Mouse (Mus musculus): Measurements from ENCODE around the gene Chd1l. TPM values are rescaled to one million over a fixed set of nuclear protein-coding genes. Genes with fewer than 3 reads are reported as not detected.

The Chd1l gene
- total RNA-seq (2021): 10 to 100 TPM in 1 of 2 experiments, 1 to 10 TPM in 1; 9.6 to 10.4 TPM
- long read RNA-seq, experiment 1, partial matches to known transcripts: 2 of 10 reads
- long read RNA-seq, experiment 1, other reads (novel, unspliced or antisense): 7 of 10 reads
- long read RNA-seq, experiment 2, partial matches to known transcripts: 2 of 7 reads
- long read RNA-seq, experiment 2, other reads (novel, unspliced or antisense): 1 of 7 reads

DNA sequence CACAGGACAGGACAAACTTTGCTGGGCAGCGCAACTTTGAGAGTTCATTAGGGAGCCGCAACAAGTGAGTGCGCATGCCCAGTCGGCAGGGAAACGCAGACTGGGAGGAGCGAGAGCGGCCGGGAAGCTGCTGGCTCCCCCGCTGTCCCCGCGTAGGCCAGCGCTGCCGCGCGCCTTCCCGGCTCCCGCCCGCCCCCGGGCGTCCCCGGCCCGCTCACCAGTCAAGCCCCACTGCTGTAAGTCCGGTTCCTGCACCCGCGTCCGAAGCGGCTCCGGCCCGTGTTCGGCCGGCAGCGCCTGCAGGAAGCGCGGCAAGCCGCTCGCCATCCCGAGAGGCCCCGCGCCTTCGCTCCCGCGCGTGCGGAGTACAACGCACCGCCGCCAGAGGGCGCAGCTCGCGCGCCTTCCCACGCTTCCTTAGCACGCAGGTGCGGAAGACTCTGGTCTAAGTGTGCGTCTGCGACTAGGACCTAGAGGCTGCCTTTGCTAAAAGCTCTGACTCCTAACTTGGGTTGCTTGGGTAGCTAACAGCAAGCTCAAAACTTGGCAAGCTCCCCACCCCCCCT is at the start of gene Chd1l:
TSS of gene Chd1l (minus strand) at position 359 of the 566 bp plus-strand sequence.
- intact Hi-C loops (cut with DNase I): loop anchor here (2.0 kb wide), 1 partner anchor 47 kb away; no protein-coding TSS in a partner anchor

DNA sequence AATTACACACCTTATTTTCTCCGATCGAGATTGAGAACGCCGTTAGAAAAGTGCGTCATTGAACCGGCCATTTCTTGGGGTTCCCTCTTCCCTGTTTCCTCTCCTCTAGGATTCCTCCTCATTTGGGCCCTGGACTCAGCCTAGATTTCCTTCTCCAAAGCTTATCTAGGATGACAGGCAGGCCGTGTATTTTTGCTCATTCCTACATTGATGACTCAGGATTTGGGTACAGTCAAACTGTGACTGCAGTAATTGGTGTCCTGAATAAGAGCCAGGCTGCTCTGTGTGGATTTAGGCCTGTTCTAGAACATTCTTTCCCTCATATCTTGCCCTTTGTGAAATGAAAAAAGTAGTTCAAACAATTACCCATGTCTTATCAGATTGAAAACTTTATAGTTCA is 49.7 kb upstream of the Chd1l start:
- intact Hi-C loops (cut with DNase I): no loop called here
- no peak for DNase-seq

More for the DNA sequence above, at the start of gene Chd1l:
- peak; percentile 87 to 92 for DNase-seq

DNA sequence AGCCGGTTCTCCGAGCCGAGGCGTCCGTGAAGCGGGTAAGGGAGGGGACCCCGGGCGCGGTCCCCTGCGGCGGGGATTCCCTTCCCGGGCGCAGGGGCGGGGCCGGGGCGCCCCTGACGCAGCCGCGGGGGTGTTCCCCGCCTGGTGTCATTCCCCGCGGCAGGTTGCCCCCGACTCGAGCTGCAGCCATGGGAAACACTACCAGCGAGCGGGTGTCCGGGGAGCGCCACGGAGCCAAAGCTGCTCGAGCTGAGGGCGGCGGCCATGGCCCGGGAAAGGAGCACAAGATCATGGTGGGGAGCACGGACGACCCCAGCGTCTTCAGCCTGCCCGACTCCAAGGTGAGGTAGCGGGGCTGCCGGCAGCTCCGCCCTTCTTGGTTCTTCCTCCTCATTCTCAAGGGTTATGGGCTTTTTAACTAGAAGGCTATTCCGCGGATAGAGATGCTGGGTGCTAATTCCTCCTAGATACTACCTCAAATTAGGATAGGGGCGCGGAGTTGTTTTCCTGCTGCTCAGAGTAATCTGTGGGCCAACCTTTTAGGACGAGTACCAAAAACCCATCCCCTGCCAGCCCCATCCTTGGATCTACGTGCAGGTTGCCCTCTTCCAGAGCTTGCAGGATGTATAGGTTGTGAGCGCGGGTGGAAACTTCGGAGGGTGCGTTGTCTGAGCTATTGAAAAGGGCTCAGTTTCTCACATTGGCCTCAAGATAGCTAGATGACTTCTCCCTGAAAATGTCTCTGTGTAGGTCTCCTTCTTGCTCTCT is 48.6 kb upstream of the Chd1l start:
- intact Hi-C loops (cut with DNase I): no loop called here
- peak in 1 of 2 experiments; percentile 57 for DNase-seq

DNA sequence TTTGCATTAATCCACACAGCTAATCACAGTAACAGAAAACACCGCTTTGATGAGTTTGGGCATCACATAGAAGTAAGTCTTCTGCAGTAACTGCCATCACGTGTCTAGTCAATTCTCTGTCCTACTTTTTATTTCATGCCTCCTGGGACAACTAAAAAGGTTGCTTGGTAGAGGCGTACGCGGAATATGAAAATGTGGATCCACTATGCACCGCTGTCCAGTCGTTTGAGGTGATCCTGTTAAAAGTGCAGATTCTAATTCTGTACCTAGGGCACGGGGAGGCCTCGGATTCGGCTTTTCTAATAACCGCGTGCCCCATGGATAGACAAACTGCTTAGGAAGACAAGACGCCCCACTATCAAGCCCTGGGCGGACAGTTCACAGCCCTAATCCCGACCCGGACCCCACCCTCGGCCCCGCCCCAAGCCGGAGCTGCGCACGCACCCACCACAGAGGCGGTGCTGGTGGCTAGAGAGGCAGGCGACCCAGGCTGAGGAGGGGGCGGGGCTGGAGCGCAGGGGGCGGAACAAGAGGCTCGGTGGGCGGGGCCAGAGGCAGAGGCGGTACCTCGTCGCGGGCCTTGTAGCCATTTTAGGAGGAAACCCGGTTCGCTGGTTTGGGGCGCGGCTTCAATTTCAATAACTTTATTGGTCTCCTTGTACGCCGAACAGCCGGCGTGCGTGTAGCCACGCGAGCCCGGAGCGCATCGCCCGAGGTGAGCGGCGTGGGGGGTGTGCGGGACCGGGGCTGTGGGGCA is 47.8 kb upstream of the Chd1l start, which contains the start of gene Prkab2:
TSS of gene Prkab2 (plus strand) at position 539 of the 757 bp plus-strand sequence.
- peak; percentile 99 for DNase-seq
- intact Hi-C loops (cut with DNase I): loop anchor here (2.0 kb wide), 1 partner anchor 47 kb away; the partner anchor contains the start of gene Chd1l

DNA sequence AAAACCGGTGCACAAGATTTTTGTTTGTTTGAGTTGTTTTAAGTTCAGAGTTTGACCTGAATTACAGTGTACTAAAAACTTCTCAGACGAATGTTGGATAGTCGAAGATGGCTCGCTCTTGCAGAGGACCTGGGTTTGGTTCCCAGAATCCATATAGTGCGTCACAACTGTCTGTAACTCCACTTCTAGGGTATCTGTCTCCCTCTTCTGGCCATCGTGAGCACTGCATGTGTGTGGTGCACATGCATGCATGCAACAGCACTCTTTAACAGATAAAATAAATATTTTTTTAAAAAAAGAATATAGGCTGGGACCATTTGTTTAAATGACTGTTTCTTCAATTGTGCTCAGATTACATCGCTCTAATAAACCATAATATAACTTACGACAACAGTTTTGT is 44.9 kb upstream of the Chd1l start:
- intact Hi-C loops (cut with DNase I): no loop called here
- no peak for DNase-seq

DNA sequence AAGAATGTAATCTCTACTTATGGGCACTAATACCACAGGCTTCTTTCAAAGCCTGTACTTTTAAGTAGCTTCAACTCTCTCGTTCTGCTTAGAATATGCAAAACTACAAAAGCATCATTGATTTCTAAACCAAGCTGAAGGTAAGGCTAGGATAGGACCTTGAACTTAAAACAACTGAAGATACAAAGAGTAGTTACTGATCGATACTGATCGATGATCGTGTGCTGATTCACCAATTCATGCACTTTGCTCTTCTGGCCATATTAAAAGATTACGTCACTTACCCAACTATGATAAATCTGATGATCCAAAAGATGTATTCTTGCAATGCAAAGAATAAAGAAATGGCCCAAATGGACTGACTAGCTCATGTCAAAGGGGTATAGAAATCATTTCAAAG is 43.8 kb upstream of the Chd1l start:
- intact Hi-C loops (cut with DNase I): no loop called here
- no peak for DNase-seq

DNA sequence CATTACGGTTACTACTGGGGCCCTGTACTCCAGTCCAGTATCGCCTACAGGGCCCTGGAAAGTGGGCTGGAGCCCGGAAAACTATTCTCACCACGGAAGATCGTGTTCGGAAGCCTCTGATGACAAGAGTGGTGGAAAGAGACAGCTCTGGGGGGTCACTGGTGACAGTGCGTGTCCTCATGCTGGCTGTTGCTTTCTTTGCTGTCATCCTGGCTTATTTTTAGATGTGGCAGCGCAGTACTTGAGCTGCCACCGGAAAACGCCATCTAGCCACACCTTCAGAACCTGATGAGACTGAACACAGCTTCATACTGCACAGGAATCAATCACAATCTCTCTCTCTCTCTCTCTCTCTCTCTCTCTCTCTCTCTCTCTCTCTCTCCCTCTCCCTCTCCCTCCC is 41.6 kb upstream of the Chd1l start:
- intact Hi-C loops (cut with DNase I): no loop called here

DNA sequence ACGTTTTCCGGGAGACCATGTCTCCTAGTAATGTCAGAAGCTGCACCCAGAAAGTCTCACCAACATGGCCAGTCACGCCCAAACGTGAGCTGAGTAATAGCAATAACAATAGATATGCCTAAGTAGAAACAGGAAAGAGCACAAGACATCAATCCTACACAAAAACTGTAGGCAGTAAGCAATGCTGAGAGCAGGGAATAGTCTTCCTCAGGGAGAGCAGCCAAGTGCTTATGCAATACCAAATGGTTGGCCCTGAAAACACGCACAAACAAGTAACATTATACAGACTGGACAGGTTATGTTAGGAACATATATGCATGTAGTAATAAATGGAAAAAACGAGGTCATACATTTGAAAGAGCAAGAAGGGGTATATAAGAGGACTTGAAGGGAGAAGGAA is 39.5 kb upstream of the Chd1l start:
- intact Hi-C loops (cut with DNase I): no loop called here
- DNase-seq: no peak

More for the DNA sequence above, 41.6 kb upstream of the Chd1l start:
- DNase-seq: no peak

DNA sequence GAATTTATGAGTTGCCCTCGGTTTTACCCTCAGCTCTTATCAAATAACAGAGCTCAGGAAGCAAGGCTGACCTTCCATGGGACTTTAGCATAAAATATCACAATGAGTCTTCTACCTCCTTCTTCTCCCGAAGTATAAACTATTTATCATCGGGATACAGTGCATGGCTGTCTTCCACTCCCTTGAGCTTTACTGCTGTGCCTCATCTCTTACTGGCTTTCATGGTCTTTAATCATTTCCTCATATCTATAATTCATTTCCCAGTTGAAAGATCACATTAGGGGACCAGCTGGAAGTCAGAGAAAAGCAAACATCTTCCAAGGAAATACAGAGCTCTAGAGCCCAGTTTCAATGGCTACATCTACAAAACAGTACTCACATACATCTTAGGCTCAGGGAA is 39.0 kb upstream of the Chd1l start:
- intact Hi-C loops (cut with DNase I): no loop called here
- no peak for DNase-seq

DNA sequence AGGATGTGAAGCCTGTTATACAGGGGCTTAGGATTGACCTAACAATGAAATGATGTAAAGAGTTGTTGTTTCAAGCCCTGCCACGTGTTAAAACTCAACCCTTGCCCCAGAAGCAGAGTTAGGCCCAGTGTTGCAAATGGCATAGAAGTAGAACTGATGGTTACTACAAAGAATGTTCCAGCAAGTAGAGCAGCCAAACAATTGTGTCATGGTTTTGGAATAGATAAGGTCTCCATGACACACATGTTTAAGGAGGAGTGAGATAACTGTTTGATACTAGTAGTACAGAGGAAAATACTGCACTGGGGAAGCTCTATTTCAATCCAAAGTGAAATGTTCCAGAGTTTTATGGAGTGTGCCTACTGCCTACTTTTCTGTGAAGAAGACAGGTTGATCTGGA is 38.5 kb upstream of the Chd1l start:
- intact Hi-C loops (cut with DNase I): no loop called here
- no peak for DNase-seq

DNA sequence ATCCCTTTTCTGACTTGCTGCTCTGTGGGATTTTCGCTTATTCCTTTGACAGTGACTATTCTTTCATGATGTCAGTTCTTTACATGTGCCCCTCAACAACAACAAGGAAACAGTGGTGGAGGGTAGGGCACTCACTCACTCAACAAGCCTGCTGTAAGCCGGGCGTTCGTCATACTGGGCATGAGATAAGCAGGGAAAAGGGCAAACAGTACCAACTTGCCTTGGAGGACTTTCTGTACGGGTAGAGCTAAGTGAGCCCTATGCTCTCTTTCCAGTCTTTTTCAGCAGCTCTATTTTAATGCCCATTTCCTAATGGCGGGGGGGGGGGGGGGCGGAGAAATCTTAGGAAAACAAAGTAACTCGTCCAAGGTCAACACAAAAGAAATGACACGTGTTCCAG is 32.0 kb upstream of the Chd1l start:
- intact Hi-C loops (cut with DNase I): no loop called here
- DNase-seq: no peak

DNA sequence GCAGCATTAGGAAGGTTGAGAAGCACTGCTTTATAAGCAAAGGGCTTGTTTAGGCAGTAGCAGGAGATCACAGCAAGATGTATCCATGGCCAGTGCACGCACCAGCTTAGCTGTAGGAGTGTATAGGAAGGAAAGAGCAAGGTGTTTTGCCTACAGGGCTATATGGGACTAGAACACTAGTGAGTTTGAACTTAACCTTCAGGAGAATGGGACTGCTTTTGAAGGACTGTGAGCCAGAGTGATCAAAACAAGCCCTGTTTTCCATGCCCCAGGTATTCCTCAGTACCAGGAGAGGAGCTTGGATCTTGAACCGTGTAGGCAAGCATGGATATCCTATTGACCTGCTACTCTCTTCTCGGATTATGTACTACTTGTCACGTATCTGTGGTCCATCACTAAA is 31.4 kb upstream of the Chd1l start:
- intact Hi-C loops (cut with DNase I): no loop called here
- DNase-seq: no peak

DNA sequence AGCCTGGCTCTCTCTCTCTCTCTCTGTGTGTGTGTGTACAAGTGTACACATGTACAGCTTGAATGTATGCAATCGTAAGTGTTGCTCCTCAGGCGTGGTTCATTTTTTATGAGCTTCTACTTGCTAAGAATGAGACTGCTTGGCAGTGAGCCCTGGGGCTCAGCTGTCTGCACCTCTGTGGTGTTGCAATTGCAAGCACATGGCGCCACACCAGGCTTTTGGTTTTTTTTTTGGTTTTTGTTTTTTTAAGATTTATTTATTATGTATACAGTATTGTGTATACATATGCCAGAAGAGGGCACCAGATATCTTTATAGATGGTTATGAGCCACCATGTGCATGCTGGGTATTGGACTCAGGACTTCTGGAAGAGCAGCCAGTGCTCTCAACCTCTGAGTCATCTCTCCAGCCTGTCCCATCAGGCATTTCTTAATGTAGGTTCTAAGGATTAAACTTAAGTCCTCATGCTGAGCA is 24.3 kb upstream of the Chd1l start:
- DNase-seq: peak; percentile 41 to 59
- intact Hi-C loops (cut with DNase I): no loop called here

DNA sequence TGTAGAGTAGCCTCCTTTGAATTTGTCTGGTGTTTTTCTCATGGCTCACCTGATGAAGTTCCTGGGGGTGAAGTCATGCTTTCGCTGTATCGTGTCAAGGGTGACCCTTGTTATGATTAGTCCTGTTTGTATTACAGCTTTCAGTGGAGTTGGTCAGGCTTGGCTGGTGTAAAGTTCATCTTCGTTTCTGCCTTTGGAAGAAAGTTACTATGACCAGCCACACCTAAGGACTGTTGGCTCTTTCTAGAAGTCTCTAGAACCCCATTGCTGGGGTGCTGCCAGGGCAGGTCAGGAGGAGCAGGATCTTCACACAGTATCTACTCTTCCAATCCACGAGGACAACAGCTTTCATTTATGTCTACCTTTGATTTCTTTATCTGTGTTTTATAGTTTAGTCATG is 23.5 kb upstream of the Chd1l start:
- DNase-seq: no peak
- intact Hi-C loops (cut with DNase I): no loop called here

DNA sequence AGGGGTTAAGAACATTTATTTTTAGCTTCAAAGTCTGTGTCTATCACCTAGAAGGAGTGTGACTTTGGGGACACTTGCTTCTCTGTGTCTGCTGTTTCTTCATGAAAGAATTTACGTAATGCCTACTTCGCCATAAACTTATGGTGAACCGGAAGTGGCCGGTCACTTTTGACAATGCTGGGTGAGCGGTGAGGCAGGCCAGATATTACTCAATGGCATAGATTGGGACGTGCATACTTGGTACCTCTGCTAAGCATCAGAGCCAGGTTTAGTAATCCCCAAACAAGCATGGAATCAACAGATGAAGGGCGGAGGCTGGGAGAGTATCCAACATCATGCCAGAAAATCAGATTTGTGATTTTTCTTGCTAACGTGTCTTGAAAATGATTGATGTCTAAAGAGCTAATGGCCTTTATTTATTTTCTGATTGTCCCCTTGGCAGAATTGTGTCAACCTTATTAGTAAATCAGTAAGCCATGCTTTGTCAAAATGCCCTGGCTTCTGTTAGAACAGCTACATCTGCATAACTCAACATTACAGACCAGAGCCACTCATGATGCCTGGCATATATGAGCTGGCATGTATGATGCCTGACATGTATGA is 21.4 kb upstream of the Chd1l start:
- intact Hi-C loops (cut with DNase I): no loop called here

DNA sequence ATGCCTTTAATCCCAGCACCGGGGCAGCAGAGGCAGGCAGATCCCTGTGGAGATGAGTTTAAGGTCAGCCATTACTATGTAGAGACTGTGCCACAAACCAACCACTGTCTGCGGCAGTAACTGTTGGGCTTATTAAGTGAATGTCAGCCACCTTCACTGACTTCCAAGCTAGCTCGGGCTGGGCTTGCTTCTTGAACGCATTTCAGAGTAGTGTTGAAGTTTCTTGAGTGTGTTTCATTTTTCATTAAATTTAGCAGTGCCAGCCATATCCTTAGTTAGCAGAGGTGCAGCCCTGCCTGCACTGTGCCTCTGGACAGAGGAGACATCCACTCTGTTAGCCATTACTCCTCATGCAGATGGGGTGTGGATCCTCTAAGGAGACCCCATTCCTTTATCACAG is 20.7 kb upstream of the Chd1l start:
- intact Hi-C loops (cut with DNase I): no loop called here
- DNase-seq: no peak

More for the DNA sequence above, 21.4 kb upstream of the Chd1l start:
- no peak for DNase-seq

DNA sequence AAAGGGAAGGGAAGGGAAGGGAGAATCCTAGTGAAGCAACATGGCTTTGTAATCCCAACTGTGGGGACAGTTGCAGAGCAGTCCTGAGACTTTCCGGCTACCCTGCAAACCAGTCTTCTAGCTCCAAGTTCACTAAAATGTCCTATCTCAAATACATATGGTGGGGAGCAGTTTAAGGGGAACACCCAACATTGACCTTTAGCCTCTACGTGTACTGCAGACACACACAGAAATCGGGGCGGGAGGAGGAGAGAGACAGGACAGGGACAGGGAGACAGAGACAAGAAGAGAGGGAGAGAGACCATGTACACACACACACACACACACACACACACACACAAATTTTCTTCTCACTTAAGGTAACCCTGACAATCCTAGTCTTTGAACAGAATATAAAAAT is 19.9 kb upstream of the Chd1l start:
- no peak for DNase-seq
- intact Hi-C loops (cut with DNase I): no loop called here

DNA sequence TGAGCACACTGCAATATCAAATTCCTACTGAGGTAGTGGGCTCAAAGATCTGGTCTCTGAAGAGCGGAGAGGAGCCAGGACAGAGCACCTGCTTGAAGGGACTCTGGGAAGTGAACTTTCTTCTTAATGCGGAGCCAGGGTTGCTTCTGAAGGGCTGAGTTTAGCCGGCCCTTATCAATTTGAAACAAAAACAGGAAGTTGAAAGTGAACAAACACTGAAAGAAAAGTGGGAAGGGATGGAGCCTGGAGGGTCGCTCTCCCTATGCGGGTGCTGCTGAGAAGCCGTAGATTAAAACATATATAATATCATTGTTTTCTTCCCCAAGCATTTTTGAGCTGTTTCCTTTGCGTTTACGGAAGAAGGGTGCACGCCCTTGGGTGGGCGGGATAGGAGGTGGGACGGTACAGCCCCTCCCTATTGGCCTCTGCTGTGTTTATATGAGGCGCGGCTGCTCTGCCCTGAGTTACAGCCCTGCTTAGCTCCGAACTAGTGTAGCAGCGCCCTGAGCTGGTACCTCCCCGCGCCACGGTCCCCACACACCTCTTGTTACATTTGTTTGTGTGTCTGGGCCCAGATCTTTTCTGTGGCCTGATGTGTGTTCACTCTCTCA is 18.5 kb upstream of the Chd1l start, which contains the start of gene Fmo5:
TSS of gene Fmo5 (plus strand) at position 414 of the 611 bp plus-strand sequence.
- DNase-seq: peak; percentile 67
- intact Hi-C loops (cut with DNase I): no loop called here

DNA sequence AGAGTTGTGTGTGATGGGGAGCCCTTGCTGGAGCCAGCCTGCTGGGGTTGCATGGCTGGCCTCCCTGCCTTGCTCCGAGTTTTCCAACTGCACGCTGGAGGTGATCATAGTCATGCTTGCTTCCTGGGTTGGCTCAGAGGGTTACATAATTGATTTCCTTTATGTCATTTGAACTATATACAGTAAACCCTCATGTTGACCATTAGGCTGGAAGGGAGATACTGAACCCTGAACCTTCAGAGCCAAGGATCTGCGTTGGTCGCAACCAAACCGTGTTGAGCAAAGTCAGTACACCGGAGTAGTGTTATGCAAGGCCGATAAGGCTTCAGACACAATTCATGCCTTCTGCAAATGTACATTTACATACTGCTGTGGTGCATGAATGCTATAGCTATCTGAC is 17.9 kb upstream of the Chd1l start:
- DNase-seq: no peak
- intact Hi-C loops (cut with DNase I): no loop called here

DNA sequence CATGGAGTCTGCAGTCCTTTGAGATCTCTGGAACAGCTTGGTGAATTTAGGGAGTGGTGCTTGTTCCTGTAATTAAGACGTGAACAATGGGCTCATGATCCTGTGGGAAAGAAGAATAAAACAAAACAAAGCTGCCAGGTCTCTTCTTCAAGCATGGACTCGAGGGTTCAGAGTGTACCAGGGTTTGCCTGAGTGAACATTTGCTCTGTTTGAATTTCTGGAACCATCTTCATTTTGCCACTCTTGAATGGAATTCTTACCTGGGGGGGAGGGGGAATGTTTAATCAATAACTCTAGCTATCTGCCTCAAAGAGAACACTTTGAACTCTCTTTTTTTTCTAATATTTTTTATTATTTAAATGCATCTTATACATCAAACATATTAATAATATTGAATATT is 14.6 kb upstream of the Chd1l start:
- DNase-seq: no peak

More for the DNA sequence above, 14.6 kb upstream of the Chd1l start:
- intact Hi-C loops (cut with DNase I): no loop called here

All from gastrocnemius, postnatal 36 days (tissue).